Mouse (Mus musculus) heart, postnatal 14 days (tissue): ENCODE measurements at regions not wholly inside any gene's neighbourhood (a gene's known extent, or its start where the extent isn't known, plus 50 kb on each side); places are given as distances from the start of the nearest gene placed in this dataset.

Experiments
- DNase-seq, 2 experiments: peaks; one replicate each; pipeline ENCODE4 v3.0.0; 2021 to 2022
- intact Hi-C: fragments of 180-260 bp; cut with DNase I; formaldehyde crosslinking; loops from one replicate; pipeline ENCODE4 v1.15.1; 2025

DNA sequence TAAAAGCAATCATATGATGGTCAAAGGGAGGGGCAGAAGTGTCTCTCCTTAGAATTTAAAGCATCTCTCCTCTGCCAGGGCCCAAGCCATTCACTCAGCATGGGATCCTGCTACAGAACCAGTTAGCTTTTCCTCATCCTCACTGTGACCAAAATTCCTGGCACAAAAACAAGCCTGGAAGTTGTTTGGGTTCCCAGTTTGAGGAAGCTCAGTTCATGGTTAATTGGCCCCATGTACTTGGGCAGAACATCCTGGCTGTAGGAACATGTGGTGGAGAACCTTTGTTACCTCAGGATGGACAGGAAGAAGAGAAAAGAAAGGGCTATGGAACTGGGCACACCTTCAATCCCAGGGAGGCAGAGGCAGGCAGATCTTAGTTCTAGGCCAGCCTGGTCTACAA is 52.4 kb upstream of the Mfge8 start:
- DNase-seq, result no peak
- intact Hi-C loops, result no loop called here

DNA sequence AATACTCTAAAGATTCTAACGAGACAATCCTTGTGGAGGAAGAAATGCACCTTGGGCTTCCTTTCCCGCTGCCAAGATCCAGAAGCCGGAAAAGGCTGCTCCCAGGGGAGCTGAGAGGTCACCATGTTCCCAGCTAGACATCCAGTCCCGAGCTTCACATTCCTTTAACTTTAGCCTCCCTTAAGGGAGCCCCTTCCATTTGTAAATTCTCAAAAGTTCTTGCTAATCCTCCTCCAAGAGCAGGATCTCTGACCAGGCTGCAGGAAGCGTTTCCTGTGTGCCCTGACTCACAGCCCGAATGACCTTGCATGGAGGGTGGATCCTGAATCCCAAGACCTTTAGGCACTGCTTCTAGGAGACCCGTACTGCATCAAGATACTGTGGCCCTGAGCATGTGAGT is 53.5 kb upstream of the Mfge8 start:
- DNase-seq, result peak; percentile 68
- intact Hi-C loops, result no loop called here

GRCm38 (mm10) chr7:79203481-79203880 is 54.6 kb upstream of the Mfge8 start:
- intact Hi-C loops, result no loop called here

DNA sequence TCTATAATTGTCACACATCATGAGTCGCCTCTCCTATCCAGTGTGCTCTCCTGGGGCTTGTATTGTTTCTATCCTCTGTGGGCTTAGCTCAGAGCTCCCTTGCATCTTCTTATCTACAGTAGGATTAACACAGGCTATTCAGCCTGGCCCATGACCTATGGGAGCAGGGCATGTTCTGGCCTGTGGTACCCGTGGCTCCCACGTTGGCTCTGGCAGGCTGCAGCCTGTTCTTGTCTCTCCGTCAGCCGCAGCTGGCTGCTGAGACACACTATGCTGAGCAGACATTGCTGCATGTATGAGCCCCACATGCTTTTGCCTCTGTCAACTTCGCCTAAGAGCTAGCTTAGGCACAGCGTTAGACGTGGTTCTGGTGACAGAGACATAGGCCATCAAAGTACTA is 58.3 kb upstream of the Mfge8 start:
- intact Hi-C loops, result no loop called here

More at GRCm38 (mm10) chr7:79203481-79203880, 54.6 kb upstream of the Mfge8 start:
- no peak for DNase-seq

DNA sequence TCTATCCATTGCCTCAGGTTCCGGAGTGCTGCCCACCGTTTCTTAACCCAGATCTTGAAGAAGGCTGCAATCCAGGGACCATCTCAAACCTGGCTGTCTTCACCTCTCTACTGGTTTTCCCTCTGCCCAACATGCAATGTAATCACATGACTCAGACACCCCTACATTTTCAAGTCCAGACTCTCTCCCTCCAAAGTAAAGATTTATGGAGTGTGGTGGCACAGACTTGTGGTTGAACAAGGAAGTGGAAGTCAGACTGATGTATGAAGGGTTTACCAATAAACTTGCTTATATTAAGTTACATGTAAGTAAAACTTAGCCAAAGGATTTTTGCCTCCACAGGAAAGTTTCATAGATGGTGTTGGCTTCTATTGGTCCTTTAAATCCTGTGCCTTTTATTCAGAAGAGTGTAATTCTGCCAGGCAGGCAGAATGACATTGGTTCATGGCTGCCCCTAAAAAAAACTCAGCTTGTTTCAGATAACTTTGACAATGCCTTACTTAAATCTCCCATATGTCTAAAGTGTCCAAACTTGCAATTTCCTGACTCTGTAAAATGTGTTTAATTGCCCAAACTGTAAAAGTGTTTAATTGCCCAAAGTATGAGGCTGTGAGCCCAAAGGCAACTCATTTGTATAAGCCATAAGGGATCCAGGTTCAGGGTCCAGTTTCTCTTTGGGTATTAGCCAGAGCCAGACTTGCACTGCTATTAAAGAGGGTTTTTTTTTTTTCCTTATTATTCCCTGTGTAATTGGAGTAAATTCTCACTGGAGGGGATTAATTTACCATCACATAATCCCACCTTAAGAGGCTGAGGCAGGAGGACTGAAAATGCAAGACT is 61.7 kb upstream of the Mfge8 start:
- no peak for DNase-seq
- intact Hi-C loops, result no loop called here

More for the DNA sequence above, 58.3 kb upstream of the Mfge8 start:
- no peak for DNase-seq

GRCm38 (mm10) chr7:79211287-79211976 is 61.6 kb upstream of the Abhd2 start:
- intact Hi-C loops, result no loop called here
- DNase-seq, result no peak

- no peak for DNase-seq
- intact Hi-C loops, result no loop called here
These were observed 60.8 kb upstream of the Abhd2 start for GRCm38 (mm10) chr7:79212231-79212630.

- DNase-seq, result no peak
- intact Hi-C loops, result no loop called here
These were observed 58.0 kb upstream of the Abhd2 start for GRCm38 (mm10) chr7:79215001-79215400.

DNA sequence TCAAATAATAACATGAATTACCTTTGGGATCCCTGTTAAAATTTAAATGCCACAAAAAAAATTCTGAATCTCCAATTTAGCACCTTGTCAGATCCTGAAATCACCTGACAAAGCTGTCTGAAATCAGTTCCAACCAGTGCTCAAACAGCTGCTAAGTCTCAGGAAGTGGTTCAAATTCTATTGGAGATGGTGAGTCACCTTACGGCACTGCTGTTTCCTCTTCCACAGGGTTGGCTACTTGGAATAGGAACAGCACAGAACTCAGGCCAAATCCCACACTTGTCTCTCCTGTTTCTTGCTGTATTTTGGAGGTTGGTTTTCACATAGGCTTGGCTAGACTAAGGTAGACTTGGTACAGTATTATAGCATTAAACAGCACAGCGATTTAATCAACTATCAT is 55.8 kb upstream of the Abhd2 start:
- DNase-seq, result peak in 1 of 2 experiments; percentile 18
- intact Hi-C loops, result no loop called here

DNA sequence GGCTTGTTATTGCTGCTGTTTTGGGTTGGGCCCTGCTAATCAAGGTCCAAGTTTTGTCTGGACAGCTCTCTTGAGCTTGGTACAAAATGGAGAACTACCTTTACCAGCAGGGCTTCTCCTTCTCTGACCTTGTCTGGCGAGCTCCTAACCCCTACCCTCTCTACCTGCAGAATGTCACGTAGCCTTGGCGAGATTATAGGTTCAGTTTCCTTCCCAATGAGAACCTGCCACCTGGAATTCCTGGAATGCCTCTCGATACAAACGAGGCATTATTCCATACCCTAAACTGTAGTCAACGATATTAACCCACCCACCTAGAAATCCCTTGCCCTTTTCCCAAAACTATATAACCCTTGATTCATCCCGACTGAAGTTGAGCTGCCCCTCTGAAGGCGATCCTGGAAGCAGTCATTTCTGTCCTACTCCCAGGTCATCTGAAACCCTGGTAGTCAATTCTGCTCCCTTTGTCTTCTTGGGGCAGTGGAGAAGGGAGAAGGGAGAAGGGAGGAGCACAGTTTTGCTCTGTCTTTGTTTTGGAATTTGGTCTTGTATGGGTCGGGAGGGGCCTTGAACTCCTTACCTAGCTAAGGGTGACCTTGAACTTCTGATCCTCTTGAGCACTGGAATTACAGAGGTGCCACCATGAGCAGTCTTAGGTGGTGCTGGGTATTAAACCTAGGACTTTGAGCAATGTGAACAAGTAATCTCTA is 50.2 kb upstream of the Abhd2 start:
- intact Hi-C loops, result no loop called here
- no peak for DNase-seq
